Mouse (Mus musculus) ES-CJ7 (cell line): ENCODE measurements around the gene Uhrf2.

Source experiments
- DNase-seq: peaks from one replicate; pipeline ENCODE4 v3.0.0; 2011; ENCODE audit warnings: low read depth, low spot score

Uhrf2 gene

DNA sequence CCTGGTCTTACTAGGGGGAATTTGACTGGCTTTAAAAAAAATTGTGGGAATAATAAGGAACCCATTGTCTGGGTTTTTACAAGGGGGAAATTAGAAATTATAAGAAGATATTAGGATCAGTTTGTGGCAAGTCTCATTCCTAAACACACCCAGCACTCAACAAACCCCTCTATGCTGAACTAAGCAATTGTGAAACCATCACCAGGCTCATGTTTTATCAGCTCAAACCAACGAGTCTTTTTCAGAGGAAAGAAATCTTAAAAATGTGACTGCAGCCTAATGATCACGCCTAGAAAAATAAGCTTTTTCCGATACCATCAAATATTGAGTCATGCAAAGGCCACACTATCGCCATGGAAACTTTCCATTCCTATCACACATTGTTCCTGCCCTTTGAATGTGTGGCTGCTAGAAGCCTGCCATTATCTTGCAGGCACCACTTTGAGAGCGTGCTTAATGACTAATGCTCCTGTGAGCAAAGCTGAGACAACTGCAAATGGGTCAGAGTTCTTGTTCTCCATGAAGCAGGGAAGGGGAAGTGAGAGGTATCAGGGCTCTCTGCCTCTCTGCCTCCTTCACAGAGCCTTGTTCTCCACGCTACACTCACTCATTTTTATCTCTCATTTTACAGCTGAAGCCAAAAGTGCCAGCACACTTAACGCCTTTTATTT is 94.8 kb downstream of the Uhrf2 start:
- DNase-seq: no peak

DNA sequence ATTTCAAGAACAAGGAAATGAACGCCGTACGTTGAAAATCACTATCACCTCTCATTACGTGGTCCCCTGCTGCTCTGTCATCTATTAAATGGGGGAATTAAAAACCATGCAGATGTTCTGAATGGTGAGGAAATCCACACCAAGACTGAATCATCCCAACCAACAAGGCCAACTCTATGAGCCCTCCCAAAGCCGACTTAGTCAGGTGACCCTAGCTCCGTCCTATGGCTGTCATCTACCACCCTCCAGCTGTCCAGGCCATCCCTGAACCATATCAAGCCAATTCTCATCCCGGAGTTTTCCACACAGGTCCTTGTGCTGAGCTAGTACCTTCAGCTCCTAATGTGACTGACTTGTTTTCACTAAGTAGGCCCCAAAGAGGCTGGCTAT is 95.4 kb downstream of the Uhrf2 start:
- no peak for DNase-seq

DNA sequence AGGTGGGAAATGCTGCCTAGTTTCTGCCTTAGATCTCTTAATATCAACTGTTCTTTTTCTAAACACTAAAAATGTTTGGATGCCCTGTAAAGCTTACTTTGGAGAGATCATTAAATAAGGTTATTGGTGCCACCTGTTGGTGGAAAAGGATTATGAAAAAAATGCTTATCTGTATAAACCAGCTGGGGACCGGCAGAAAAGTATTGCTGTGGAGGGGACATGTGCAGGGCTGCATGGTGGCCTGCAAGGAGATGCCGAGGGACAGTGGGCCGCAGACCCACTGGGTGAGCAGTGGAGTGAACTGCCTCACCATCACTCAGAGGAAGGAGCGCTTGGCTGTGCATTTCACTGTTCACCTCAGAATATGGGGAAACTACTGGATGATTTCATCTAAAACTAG is 97.9 kb downstream of the Uhrf2 start:
- DNase-seq: no peak

DNA sequence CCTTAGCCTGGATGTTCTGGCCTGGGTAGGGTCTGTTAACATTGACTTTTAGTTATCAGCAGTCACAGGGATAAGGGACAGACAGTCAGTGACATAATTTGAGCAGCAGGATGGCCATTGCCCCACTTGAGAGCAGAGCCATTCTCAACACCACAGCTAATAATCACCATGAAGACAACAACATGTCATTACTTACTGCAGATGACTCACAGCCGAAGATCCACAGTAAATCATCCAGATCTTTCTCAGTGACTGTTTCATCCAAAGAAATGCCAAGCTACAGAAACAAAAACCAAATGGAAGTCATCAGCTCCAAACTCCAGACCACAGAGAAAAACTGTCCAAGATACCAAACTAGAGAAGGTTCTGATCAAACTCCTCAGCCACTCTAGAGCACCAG is 106.0 kb downstream of the Uhrf2 start:
- no peak for DNase-seq
